Mouse (Mus musculus) heart, adult 2 months (tissue): Measurements from ENCODE around the gene Adssl1.

Experiments
- CTCF ChIP-seq: fragments of 200-600 bp; IDR thresholded peaks from 2 replicates; pipeline ENCODE4 v1.8.1; 2022; ENCODE audit warnings: antibody characterized with exemption, mild to moderate bottlenecking, moderate library complexity
- POLR2A ChIP-seq: fragments of 200-500 bp; IDR thresholded peaks from 2 replicates; pipeline ENCODE4 v1.6.1; 2011; ENCODE audit warnings: mild to moderate bottlenecking, low read depth, low read length, control low read depth; ENCODE audit not compliant: insufficient read depth

GRCm38 (mm10) chr12:112648081-112648480, 28.2 kb downstream of the Adssl1 start:
- TF ChIP-seq CTCF (no peak), POLR2A (no peak)
